Mouse (Mus musculus): ENCODE data around the gene Ccdc170. TPM values are rescaled to one million over a fixed set of nuclear protein-coding genes. Genes with fewer than 3 reads are reported as not detected.

The Ccdc170 gene
- polyA plus RNA-seq, 1 experiment from 2014 or later, result 0.05 TPM

DNA sequence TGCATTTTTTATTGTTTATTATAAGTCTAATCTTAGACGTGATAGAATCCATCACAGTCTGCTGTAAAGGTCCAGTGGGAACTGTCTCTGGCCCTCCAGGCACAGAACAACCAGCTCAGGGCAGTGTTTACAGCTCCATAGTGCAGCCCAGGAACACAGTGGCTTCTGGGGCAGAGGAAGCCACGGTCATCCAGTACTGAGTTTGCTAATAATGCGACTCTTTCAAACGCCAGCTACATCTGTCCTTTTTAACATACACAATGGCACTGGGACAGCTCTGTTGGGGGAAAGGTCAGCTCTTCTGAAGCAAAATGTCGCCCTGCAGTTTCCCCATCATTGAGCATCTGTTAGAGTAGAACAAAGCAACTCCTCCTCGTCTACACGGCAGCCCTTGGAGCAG, 45.7 kb downstream of the Ccdc170 start:
- Histone ChIP-seq H3K9me3 (no peaks in the 10 kb centered on the region), H3K4me2 (replicated peaks) (no peak overlapping the region), H3K27ac (replicated peaks) (no peak overlapping the region), H3K27me3 (no peaks in the 10 kb centered on the region), H3K4me1 (0 out of 2 replicates have a peak, but pooled peaks cover 3% of the 10 kb centered on the region), H3K36me3 (no peaks in the 10 kb centered on the region), H3K4me3 (no peak overlapping the region), H3K9ac (replicated peaks) (no peak overlapping the region)
- no peak for ATAC-seq (ENCODE audit: low FRiP score, low read depth)
- 16% methylated on average over 7 of the region's 7 CpGs for WGBS

DNA sequence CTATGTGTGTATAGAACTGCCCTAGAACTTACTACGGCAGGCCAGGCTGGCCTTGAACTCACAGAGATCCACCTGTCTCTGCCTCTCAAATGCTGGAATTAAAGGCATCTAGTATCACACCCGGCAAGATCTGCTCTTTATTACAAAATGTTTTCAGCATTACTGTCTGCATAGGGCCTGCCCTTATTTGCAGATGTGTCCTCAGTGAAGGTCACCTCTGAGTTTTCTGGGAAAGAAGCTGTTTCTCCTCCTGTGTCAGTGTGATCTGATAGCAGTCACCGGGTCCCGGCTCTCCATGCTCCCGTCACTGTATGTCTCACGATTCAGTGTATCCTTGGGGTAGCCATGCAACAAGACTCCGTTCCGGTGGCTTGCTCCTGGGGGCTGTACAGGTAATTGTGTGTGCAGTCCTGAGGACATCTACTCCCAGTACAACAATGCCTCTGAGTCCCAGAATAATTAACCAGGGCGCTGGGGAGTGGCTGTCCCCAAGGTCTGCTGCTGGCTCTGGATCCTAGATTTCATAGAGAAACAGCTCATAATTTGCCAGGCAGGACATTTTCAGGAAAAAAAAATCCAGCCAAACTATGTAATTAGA, 48.4 kb downstream of the Ccdc170 start:
- no peaks in the 10 kb centered on the region for H3K36me3 ChIP-seq
- H3K4me3 ChIP-seq, result no peak overlapping the region
- H3K9ac ChIP-seq (replicated peaks), result no peak overlapping the region
- no peak overlapping the region for H3K4me2 ChIP-seq (replicated peaks)
- 88% methylated on average over 9 of the region's 9 CpGs for WGBS
- H3K9me3 ChIP-seq, result no peaks in the 10 kb centered on the region
- no peak for ATAC-seq (ENCODE audit: low FRiP score, low read depth)
- no peak overlapping the region for H3K27ac ChIP-seq (replicated peaks)
- 0 out of 2 replicates have a peak, but pooled peaks cover 3% of the 10 kb centered on the region for H3K4me1 ChIP-seq
- no peaks in the 10 kb centered on the region for H3K27me3 ChIP-seq

DNA sequence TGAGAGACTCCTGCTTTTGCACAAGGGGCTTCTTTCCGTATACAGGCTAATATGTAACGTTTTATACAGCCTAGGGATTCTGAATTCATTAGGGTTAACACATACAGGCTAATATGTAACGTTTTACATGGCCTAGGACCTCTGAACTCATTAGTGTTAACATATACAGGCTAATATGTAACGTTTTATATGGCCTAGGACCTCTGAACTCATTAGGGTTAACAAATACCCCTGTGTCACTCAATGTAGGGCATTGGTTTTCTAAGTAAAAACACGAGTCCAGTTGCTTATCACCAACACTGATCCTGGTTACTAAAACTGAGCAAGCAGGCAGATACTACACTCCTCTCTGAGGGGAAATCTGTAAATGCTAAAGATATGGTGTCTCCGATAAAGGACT, 49.6 kb downstream of the Ccdc170 start:
- Histone ChIP-seq H3K27ac (replicated peaks) (no peak overlapping the region), H3K27me3 (no peaks in the 10 kb centered on the region), H3K4me1 (0 out of 2 replicates have a peak, but pooled peaks cover 3% of the 10 kb centered on the region), H3K9me3 (no peaks in the 10 kb centered on the region), H3K9ac (replicated peaks) (no peak overlapping the region), H3K4me2 (replicated peaks) (no peak overlapping the region), H3K36me3 (no peaks in the 10 kb centered on the region), H3K4me3 (no peak overlapping the region)
- 77% methylated on average over 6 of the region's 6 CpGs for WGBS
- ATAC-seq (ENCODE audit: low FRiP score, low read depth), result no peak

DNA sequence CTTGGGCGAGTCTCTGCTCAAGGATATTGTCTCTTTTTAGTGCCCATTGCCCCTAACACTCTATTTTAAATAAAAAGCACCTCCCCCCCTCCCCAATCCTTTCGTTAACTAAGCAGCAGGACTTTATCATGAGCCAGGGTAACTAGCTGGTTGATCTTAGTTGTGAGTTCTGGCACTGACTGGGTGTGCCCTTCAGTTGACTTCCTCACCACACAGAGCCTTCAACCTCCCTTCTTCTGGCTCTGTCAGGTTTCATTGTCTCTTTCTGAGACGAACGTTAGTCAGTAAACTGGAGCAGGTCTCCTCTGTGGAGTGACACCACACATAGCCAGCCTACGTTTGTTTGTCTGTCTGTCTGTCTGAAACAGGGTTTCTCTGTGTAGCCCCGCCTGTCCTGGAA, 50.4 kb downstream of the Ccdc170 start:
- no peak overlapping the region for H3K9ac ChIP-seq (replicated peaks)
- H3K4me3 ChIP-seq, result no peak overlapping the region
- H3K4me2 ChIP-seq (replicated peaks), result no peak overlapping the region
- 0 out of 2 replicates have a peak, but pooled peaks cover 3% of the 10 kb centered on the region for H3K4me1 ChIP-seq
- H3K36me3 ChIP-seq, result no peaks in the 10 kb centered on the region
- no peak overlapping the region for H3K27ac ChIP-seq (replicated peaks)
- H3K27me3 ChIP-seq, result no peaks in the 10 kb centered on the region
- no peak for ATAC-seq (ENCODE audit: low FRiP score, low read depth)
- no peaks in the 10 kb centered on the region for H3K9me3 ChIP-seq
- 81% methylated on average over 6 of the region's 6 CpGs for WGBS

DNA sequence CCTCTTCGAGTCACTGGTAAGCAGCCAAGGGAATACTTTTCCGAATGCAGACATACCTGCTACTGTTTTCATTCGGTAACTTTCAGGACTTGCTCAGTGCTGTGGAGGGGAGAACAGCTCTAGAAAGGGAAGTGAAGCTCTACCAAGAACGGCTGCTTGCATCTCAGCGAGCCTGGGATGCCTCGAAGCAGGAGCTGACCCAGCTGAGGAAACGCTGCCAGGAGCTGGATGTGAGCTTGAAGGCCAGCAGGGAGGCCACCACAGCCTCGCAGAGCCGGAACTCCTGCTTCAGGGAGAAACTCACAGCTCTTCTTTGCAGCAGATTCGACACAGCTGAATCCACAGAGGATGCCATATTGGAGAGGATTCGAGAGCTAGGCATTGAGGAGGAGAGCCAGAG, 51.6 kb downstream of the Ccdc170 start:
- no peaks in the 10 kb centered on the region for H3K36me3 ChIP-seq
- no peak overlapping the region for H3K4me3 ChIP-seq
- WGBS, result 84% methylated on average over 11 of the region's 11 CpGs
- H3K27ac ChIP-seq (replicated peaks), result no peak overlapping the region
- no peak overlapping the region for H3K4me2 ChIP-seq (replicated peaks)
- H3K4me1 ChIP-seq, result no peaks in the 10 kb centered on the region
- no peaks in the 10 kb centered on the region for H3K27me3 ChIP-seq
- ATAC-seq (ENCODE audit: low FRiP score, low read depth), result no peak
- H3K9me3 ChIP-seq, result no peaks in the 10 kb centered on the region
- H3K9ac ChIP-seq (replicated peaks), result no peak overlapping the region

DNA sequence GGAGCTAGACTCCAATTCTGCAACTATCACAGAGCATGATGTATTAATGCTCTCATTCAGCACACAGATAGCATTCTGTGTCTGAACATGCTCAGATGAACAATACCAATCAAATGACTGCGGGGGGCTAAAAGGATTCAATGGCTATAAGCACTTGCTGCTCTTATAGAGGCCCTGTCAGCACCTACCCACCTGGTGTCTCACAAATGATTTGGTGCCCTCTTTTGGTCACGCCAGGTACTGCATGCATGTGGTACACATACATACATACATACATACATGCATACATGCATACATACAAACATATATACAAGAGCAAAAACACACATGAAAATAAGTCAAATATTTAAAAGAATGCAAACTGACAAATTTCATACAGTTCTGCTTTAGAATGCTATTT, 63.2 kb downstream of the Ccdc170 start:
- H3K4me1 ChIP-seq, result no peaks in the 10 kb centered on the region
- H3K4me2 ChIP-seq (replicated peaks), result no peak overlapping the region
- no peak overlapping the region for H3K9ac ChIP-seq (replicated peaks)
- H3K27me3 ChIP-seq, result no peaks in the 10 kb centered on the region
- H3K27ac ChIP-seq (replicated peaks), result no peak overlapping the region
- no peak for ATAC-seq (ENCODE audit: low FRiP score, low read depth)
- no peaks in the 10 kb centered on the region for H3K36me3 ChIP-seq
- no peak overlapping the region for H3K4me3 ChIP-seq
- H3K9me3 ChIP-seq, result no peaks in the 10 kb centered on the region
- WGBS, result 93% methylated on average over 2 of the region's 2 CpGs

DNA sequence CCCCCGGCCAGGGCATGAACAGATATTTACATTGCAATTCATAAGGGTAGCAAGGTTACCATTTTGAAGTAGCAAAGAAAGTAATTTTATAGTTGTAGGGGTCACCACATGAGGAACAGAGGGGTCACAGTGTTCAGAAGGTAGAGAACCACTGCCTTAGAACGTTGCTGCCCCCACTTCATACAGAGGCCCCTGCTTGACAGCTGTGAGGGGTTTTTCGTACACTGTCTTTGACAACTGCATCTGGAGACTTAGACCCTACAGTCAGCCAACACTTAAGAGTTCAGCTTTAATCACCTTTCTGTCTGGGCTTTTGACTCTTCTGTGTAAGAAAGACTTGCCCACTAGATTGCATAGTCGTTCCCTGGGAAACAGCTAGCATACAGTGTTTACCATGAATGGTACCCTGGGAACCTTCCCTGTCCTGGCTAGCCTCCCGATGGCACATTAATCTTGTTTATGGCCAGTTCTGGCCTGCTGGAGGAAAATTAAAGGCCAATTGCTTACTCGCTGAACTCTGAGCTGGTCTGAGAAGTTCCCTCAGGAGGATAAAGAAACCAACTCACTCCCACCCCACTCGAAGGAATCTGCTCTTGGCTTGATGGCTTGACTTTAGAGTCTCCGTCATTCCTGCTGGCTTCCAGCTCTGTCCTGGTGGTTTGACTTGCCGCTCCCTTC, 71.3 kb downstream of the Ccdc170 start:
- no peak for ATAC-seq (ENCODE audit: low FRiP score, low read depth)
- Histone ChIP-seq H3K9me3 (no peaks in the 10 kb centered on the region), H3K4me2 (replicated peaks) (no peak overlapping the region), H3K4me1 (no peaks in the 10 kb centered on the region), H3K27ac (replicated peaks) (no peak overlapping the region), H3K27me3 (no peaks in the 10 kb centered on the region), H3K9ac (replicated peaks) (no peak overlapping the region), H3K4me3 (no peak overlapping the region), H3K36me3 (no peaks in the 10 kb centered on the region)
- WGBS, result 75% methylated on average over 9 of the region's 9 CpGs

DNA sequence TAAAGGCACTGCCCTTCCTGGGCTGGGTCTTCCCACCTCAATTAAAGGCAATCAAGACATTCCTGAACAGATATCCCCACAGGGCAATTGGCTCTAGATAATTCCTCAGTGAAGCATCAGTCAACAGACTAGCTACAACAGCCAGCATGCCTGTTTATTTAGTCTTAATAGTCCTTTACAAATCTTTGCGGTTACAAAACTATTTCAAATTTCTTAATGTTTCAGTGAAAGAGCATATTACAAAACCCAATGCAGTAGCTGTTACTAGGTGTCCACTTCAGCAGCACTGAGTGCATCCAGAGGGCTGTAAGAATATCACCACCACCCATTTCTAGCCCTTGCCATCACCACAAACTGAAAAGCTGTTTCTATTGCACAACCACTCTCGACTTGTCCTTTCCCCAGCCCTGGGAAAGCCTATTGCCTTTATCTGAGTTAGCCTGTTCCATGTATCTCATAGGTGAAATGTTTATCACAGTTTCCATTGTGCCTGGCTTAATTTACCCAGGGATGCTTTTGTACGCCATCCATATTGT, 74.6 kb downstream of the Ccdc170 start:
- 88% methylated on average over 3 of the region's 3 CpGs for WGBS
- H3K36me3 ChIP-seq, result no peaks in the 10 kb centered on the region
- no peaks in the 10 kb centered on the region for H3K9me3 ChIP-seq
- no peak overlapping the region for H3K27ac ChIP-seq (replicated peaks)
- ATAC-seq (ENCODE audit: low FRiP score, low read depth), result no peak
- no peak overlapping the region for H3K4me2 ChIP-seq (replicated peaks)
- no peak overlapping the region for H3K9ac ChIP-seq (replicated peaks)
- no peak overlapping the region for H3K4me3 ChIP-seq
- H3K4me1 ChIP-seq, result no peaks in the 10 kb centered on the region
- no peaks in the 10 kb centered on the region for H3K27me3 ChIP-seq

DNA sequence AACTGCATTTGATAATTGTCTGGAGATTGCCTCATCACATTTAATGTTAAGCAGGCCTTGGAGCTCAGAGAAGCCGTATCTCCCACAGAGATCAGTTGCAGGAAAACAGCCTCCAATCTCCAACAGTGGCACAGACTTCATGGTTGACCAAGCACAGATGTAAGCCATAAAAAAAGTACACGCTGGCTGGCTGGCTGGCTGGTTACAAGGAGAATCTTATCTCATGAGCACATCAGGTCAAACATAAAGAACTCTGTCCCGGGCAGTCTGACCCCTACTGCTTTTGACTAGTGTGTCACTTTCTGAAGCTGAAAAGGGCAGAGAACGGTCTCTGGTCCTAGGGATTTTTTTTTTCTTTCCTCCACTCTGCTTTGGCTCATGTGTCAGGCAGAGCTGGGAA, 76.8 kb downstream of the Ccdc170 start:
- H3K4me3 ChIP-seq, result no peak overlapping the region
- no peaks in the 10 kb centered on the region for H3K36me3 ChIP-seq
- H3K27me3 ChIP-seq, result no peaks in the 10 kb centered on the region
- no peak overlapping the region for H3K9ac ChIP-seq (replicated peaks)
- H3K9me3 ChIP-seq, result no peaks in the 10 kb centered on the region
- 39% methylated on average over 4 of the region's 4 CpGs for WGBS
- H3K4me2 ChIP-seq (replicated peaks), result no peak overlapping the region
- no peak overlapping the region for H3K27ac ChIP-seq (replicated peaks)
- H3K4me1 ChIP-seq, result no peaks in the 10 kb centered on the region
- no peak for ATAC-seq (ENCODE audit: low FRiP score, low read depth)

DNA sequence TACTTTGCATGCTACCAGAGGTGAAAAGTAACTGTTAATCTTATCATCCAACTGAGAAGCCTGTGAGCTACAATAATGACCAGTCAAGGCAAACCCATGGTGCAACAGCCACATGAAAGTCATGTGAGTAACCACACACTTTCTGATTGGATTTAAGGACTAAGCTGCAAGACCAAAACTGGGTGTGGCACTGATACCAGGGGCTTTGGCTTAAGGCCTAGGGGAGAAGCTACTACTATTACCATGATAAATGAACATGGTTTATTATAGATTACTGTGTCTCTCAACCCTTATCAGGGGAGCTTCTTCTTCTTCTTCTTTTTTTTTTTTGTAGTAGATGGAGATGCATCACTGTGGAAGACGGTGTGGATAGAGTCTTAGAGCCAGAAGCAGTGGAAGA, 82.8 kb downstream of the Ccdc170 start:
- Histone ChIP-seq H3K27ac (replicated peaks) (no peak overlapping the region), H3K36me3 (no peaks in the 10 kb centered on the region), H3K9me3 (no peaks in the 10 kb centered on the region), H3K4me1 (no peaks in the 10 kb centered on the region), H3K27me3 (no peaks in the 10 kb centered on the region), H3K4me2 (replicated peaks) (no peak overlapping the region), H3K9ac (replicated peaks) (no peak overlapping the region), H3K4me3 (no peak overlapping the region)
- 100% methylated on average over 1 of the region's 1 CpGs for WGBS
- ATAC-seq (ENCODE audit: low FRiP score, low read depth), result no peak

DNA sequence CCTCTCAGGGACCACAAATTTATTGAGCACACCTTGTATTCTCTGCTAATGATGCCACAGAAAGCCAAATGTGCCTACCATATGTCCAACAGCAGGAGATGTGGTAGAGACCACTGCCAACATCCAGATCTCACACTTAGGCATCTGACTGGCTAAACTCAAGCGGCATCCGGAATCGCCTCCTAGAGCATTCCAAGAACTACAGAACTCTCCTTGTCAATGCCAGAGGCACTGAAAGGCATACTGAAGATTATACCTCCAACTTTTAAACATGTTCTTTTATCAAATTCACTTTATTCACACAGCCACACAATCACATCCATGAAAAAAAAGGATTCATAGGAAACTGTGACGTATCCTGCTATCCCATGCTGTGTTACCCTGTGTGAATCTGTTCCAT, 88.5 kb downstream of the Ccdc170 start:
- no peaks in the 10 kb centered on the region for H3K27me3 ChIP-seq
- no peak overlapping the region for H3K4me2 ChIP-seq (replicated peaks)
- no peak overlapping the region for H3K27ac ChIP-seq (replicated peaks)
- H3K36me3 ChIP-seq, result no peaks in the 10 kb centered on the region
- H3K9me3 ChIP-seq, result no peaks in the 10 kb centered on the region
- H3K4me3 ChIP-seq, result no peak overlapping the region
- H3K4me1 ChIP-seq, result no peaks in the 10 kb centered on the region
- 88% methylated on average over 4 of the region's 4 CpGs for WGBS
- no peak for ATAC-seq (ENCODE audit: low FRiP score, low read depth)
- no peak overlapping the region for H3K9ac ChIP-seq (replicated peaks)

DNA sequence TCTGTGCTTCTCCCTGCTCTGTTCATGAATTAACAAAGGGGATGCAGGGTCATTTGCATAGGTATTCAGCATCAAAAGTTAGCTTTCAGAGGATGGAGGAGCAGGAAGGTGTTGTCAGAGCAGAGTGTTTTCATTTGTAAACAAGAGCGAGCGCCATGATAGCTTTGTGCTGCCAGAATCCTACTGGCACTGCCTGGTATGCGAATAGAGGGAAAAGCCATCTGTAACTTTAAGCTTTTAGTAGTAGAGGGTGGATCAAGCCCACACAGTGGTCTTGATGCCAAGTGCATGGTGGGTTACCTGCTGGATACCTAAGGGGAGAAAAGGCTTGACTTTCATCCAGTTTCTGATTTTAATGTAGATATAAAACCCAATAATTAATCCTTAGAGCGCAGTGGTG, 89.0 kb downstream of the Ccdc170 start:
- no peaks in the 10 kb centered on the region for H3K27me3 ChIP-seq
- no peaks in the 10 kb centered on the region for H3K36me3 ChIP-seq
- no peaks in the 10 kb centered on the region for H3K9me3 ChIP-seq
- no peaks in the 10 kb centered on the region for H3K4me1 ChIP-seq
- H3K4me3 ChIP-seq, result no peak overlapping the region
- H3K27ac ChIP-seq (replicated peaks), result no peak overlapping the region
- no peak overlapping the region for H3K9ac ChIP-seq (replicated peaks)
- no peak overlapping the region for H3K4me2 ChIP-seq (replicated peaks)
- WGBS, result 67% methylated on average over 4 of the region's 4 CpGs
- no peak for ATAC-seq (ENCODE audit: low FRiP score, low read depth)
